Mouse (Mus musculus) heart, postnatal 0 days (tissue): ENCODE data around the gene Rdm1. TPM values are rescaled to one million over a fixed set of nuclear protein-coding genes. Genes with fewer than 3 reads are reported as not detected.
A peak's percentile ranks its signal among the peaks of the same experiment; 100 is the strongest.
"Not testable (repeated sequence)": the region's sequence is repeated elsewhere in the genome, so short reads cannot be mapped to it uniquely, and the experiment has no call there.

Source experiments
- ATAC-seq: fragments of 200-750 bp; cut with Nextera tagmentation; 2 replicates; pipeline ENCODE4 v1.8.0; 2017; ENCODE audit warnings: low read depth, moderate number of reproducible peaks, moderate library complexity; ENCODE audit not compliant: insufficient read depth
- DNase-seq: peaks from one replicate; pipeline ENCODE4 v3.0.0-alpha.2; 2016; ENCODE audit warnings: low spot score
- H3K27ac ChIP-seq: fragments of 300-500 bp; sonication (generic); 2 replicates; pipeline ENCODE4 v1.5.1; 2014; ENCODE audit warnings: low read depth, mild to moderate bottlenecking
- H3K27me3 ChIP-seq: fragments of 300-500 bp; sonication (generic); 2 replicates; pipeline ENCODE4 v1.6.1; 2014; ENCODE audit warnings: low read length, mixed read lengths; ENCODE audit not compliant: control insufficient read depth, insufficient read depth
- H3K36me3 ChIP-seq: fragments of 300-500 bp; sonication (generic); replicated peaks from 2 replicates; pipeline ENCODE4 v1.6.1; 2014; ENCODE audit warnings: low read length, mixed read lengths; ENCODE audit not compliant: control insufficient read depth, insufficient read depth
- H3K4me1 ChIP-seq: fragments of 300-500 bp; sonication (generic); 2 replicates; pipeline ENCODE4 v1.6.1; 2014; ENCODE audit warnings: antibody characterized with exemption; ENCODE audit not compliant: control insufficient read depth, insufficient read depth
- H3K4me2 ChIP-seq: fragments of 300-500 bp; sonication (generic); 2 replicates; pipeline ENCODE4 v1.6.1; 2014; ENCODE audit warnings: low read depth, mild to moderate bottlenecking, low read length, moderate library complexity
- H3K4me3 ChIP-seq: fragments of 300-500 bp; sonication (generic); 2 replicates; pipeline ENCODE4 v1.5.1; 2014; ENCODE audit warnings: low read depth, low read length
- H3K9ac ChIP-seq: fragments of 300-500 bp; sonication (generic); replicated peaks from 2 replicates; pipeline ENCODE4 v1.6.1; 2014; ENCODE audit warnings: low read depth, low read length, mixed read lengths
- H3K9me3 ChIP-seq: fragments of 300-500 bp; sonication (generic); replicated peaks from 2 replicates; pipeline ENCODE4 v1.6.1; 2016; ENCODE audit warnings: low read length; ENCODE audit not compliant: control insufficient read depth
- CTCF ChIP-seq: IDR thresholded peaks from 2 replicates; pipeline ENCODE4 v1.5.1; 2016; ENCODE audit warnings: antibody characterized with exemption, control low read depth, low read depth
- EP300 ChIP-seq: IDR thresholded peaks from 2 replicates; pipeline ENCODE4 v1.6.1; 2016; ENCODE audit warnings: antibody characterized with exemption, low read depth
- WGBS: fragments of 180-500 bp; shearing (Covaris S2); extraction: QIAGEN DNeasy Blood & Tissue Kit; methylation state at CpG from one replicate; pipeline ENCODE4 v1.1.7; 2014; 5-methylcytosine and 5-hydroxymethylcytosine counted together
- polyA plus RNA-seq: library from polyadenylated mRNA; unstranded; fragments of >200 nt; fragmentation: Nextera tagmentation; extraction: Ambion mirVana; gene quantifications from 2 replicates; pipeline ENCODE4 v1.2.1, GENCODE M21; 2015
- total RNA-seq: library from RNA; depleted of rRNA; stranded (reverse); fragments of >200 nt; gene quantifications from 2 replicates; pipeline ENCODE4 v1.2.3, GENCODE M21; 2014; ENCODE audit warnings: low replicate concordance

Rdm1 gene
- total and polyA plus RNA-seq, 2 experiments from 2014 or later = 38.1 to 44.5 TPM

GRCm38 (mm10) chr11:101602491-101602890 lies 24.5 kb upstream of the Rdm1 start:
- Histone ChIP-seq H3K36me3 (no peaks in the 10 kb centered on the region), H3K4me3 (no peak overlapping the region), H3K27me3 (no peaks in the 10 kb centered on the region), H3K9ac (no peak overlapping the region), H3K9me3 (no peaks in the 10 kb centered on the region), H3K4me2 (no peak overlapping the region), H3K4me1 (no peaks in the 10 kb centered on the region), H3K27ac (no peak overlapping the region)
- WGBS = 5% methylated on average over 3 of the region's 3 CpGs
- no peak for TF ChIP-seq CTCF
- no peak for TF ChIP-seq EP300
- ATAC-seq (no peak; the same call in 1 of the 2 replicates), DNase-seq (peak; percentile 71)

GRCm38 (mm10) chr11:101604116-101604515 lies 22.9 kb upstream of the Rdm1 start:
- no peaks in the 10 kb centered on the region for H3K4me1 ChIP-seq
- H3K27me3 ChIP-seq = no peaks in the 10 kb centered on the region
- H3K36me3 ChIP-seq = no peaks in the 10 kb centered on the region
- H3K4me3 ChIP-seq = peak overlapping the region; percentile 31; the same call in 1 of the 2 replicates
- TF ChIP-seq EP300 = no peak
- TF ChIP-seq CTCF = no peak
- no peak for DNase-seq
- no peaks in the 10 kb centered on the region for H3K9me3 ChIP-seq
- H3K4me2 ChIP-seq = peak overlapping the region; percentile 59
- no peak overlapping the region for H3K27ac ChIP-seq
- no peak overlapping the region; the same call in 1 of the 2 replicates for H3K9ac ChIP-seq
- ATAC-seq = no peak
- WGBS = 4% methylated on average over 3 of the region's 3 CpGs

GRCm38 (mm10) chr11:101604531-101605453 lies 22.2 kb upstream of the Rdm1 start:
- DNase-seq = peak; percentile 34
- Histone ChIP-seq H3K4me3 (peak overlapping the region; percentile 31), H3K4me2 (peak overlapping the region; percentile 59), H3K9ac (peak overlapping the region; percentile 42)
- ATAC-seq = peak; percentile 72
- not testable (repeated sequence) for H3K4me1 ChIP-seq, H3K27ac ChIP-seq, H3K27me3 ChIP-seq, H3K36me3 ChIP-seq, H3K9me3 ChIP-seq
- WGBS = 2% methylated on average over 30 of the region's 30 CpGs

GRCm38 (mm10) chr11:101607134-101607533 lies 19.9 kb upstream of the Rdm1 start:
- not testable (repeated sequence) for H3K4me3 ChIP-seq, H3K4me2 ChIP-seq, H3K27ac ChIP-seq, DNase-seq, H3K9ac ChIP-seq, H3K36me3 ChIP-seq, H3K9me3 ChIP-seq, H3K4me1 ChIP-seq, ATAC-seq, H3K27me3 ChIP-seq
- 82% methylated on average over 4 of the region's 4 CpGs for WGBS

- ATAC-seq = peak; percentile 47; the same call in 1 of the 2 replicates
- Histone ChIP-seq H3K27ac (no peak overlapping the region), H3K4me3 (no peak overlapping the region)
Observed at GRCm38 (mm10) chr11:101610445-101610844, 16.6 kb upstream of the Rdm1 start.

More at GRCm38 (mm10) chr11:101610445-101610844, 16.6 kb upstream of the Rdm1 start:
- H3K9ac ChIP-seq = no peak overlapping the region
- H3K27me3 ChIP-seq = no peaks in the 10 kb centered on the region
- H3K4me2 ChIP-seq = peak overlapping the region; percentile 25; the same call in 1 of the 2 replicates
- TF ChIP-seq EP300 (no peak), CTCF (no peak)
- no peak for DNase-seq
- 5% methylated on average over 11 of the region's 11 CpGs for WGBS
- no peaks in the 10 kb centered on the region; the same call in 1 of the 2 replicates for H3K4me1 ChIP-seq
- H3K36me3 ChIP-seq = no peaks in the 10 kb centered on the region
- no peaks in the 10 kb centered on the region for H3K9me3 ChIP-seq
